Mouse (Mus musculus): ENCODE data around the gene Dgke. TPM values are rescaled to one million over a fixed set of nuclear protein-coding genes. Genes with fewer than 3 reads are reported as not detected.

Gene Dgke
- total RNA-seq, 2 experiments from 2014 or later, result 46.7 to 48.0 TPM

Other genes starting within 250 kb of the Dgke start
- gene Akap1, start 202.3 kb downstream of the Dgke start, total RNA-seq (2021), result 10 to 100 TPM; 40.9 to 42.9 TPM
- gene Scpep1, start 111.4 kb downstream of the Dgke start, total RNA-seq (2021), result 10 to 100 TPM; 13.9 to 16.3 TPM
- gene Elobl, start 99.9 kb downstream of the Dgke start, total RNA-seq (2021), result not detected
- gene Coil, start 96.6 kb downstream of the Dgke start, total RNA-seq (2021), result 10 to 100 TPM; 20.5 to 21.1 TPM
- 1 to 10 TPM; 3.6 to 3.7 TPM for gene Trim25, start 67.5 kb downstream of the Dgke start, total RNA-seq (2021)
- gene Gm525, start 7.0 kb upstream of the Dgke start, total RNA-seq (2021), result not detected
- gene Nog, start 235.5 kb upstream of the Dgke start, total RNA-seq (2021), result 10 to 100 TPM in 1 of 2 experiments, 1 to 10 TPM in 1; 9.6 to 12.7 TPM